Mouse (Mus musculus) limb, embryonic 14.5 days (tissue): Measurements from ENCODE around the gene Gm49384. TPM values are rescaled to one million over a fixed set of nuclear protein-coding genes. Genes with fewer than 3 reads are reported as not detected.

ENCODE experiments used
- ATAC-seq: fragments of 200-750 bp; cut with Nextera tagmentation; 2 replicates; pipeline ENCODE4 v1.8.0; 2017; ENCODE audit warnings: low read depth, moderate number of reproducible peaks, moderate TSS enrichment; ENCODE audit not compliant: low FRiP score
- DNase-seq: peaks from one replicate; pipeline ENCODE4 v3.0.0-alpha.2; 2015; ENCODE audit warnings: low spot score
- H3K27ac ChIP-seq: fragments of 300-500 bp; sonication (generic); replicated peaks from 2 replicates; pipeline ENCODE4 v1.5.1; 2014; ENCODE audit warnings: low read depth, mild to moderate bottlenecking, low read length, moderate library complexity, mixed read lengths
- H3K27me3 ChIP-seq: fragments of 300-500 bp; sonication (generic); 2 replicates; pipeline ENCODE4 v1.6.1; 2014; ENCODE audit warnings: low read length, mixed read lengths; ENCODE audit not compliant: control insufficient read depth, insufficient read depth
- H3K36me3 ChIP-seq: fragments of 300-500 bp; sonication (generic); 2 replicates; pipeline ENCODE4 v1.6.1; 2014; ENCODE audit warnings: mild to moderate bottlenecking, low read length, moderate library complexity, mixed read lengths; ENCODE audit not compliant: control insufficient read depth, insufficient read depth
- H3K4me1 ChIP-seq: fragments of 300-500 bp; sonication (generic); 2 replicates; pipeline ENCODE4 v1.6.1; 2014; ENCODE audit warnings: antibody characterized with exemption, low read length, mixed read lengths; ENCODE audit not compliant: control insufficient read depth, insufficient read depth
- H3K4me2 ChIP-seq: fragments of 300-500 bp; sonication (generic); replicated peaks from 2 replicates; pipeline ENCODE4 v1.6.1; 2014; ENCODE audit warnings: low read depth, mild to moderate bottlenecking, low read length, moderate library complexity; ENCODE audit not compliant: severe bottlenecking
- H3K4me3 ChIP-seq: fragments of 300-500 bp; sonication (generic); replicated peaks from 2 replicates; pipeline ENCODE4 v1.5.1; 2014; ENCODE audit warnings: low read length
- H3K9ac ChIP-seq: fragments of 300-500 bp; sonication (generic); 2 replicates; pipeline ENCODE4 v1.6.1; 2014; ENCODE audit warnings: mild to moderate bottlenecking, low read depth, low read length, moderate library complexity; ENCODE audit not compliant: severe bottlenecking
- H3K9me3 ChIP-seq: fragments of 300-500 bp; sonication (generic); 2 replicates; pipeline ENCODE4 v1.6.1; 2016; ENCODE audit warnings: low read length; ENCODE audit not compliant: control insufficient read depth
- POLR2A ChIP-seq: fragments of 200-500 bp; IDR thresholded peaks from 2 replicates; pipeline ENCODE4 v1.8.0; 2012; ENCODE audit warnings: inconsistent platforms, mild to moderate bottlenecking, moderate library complexity, borderline replicate concordance; ENCODE audit not compliant: insufficient read depth, insufficient read length; ENCODE audit errors: extremely low read depth
- WGBS: fragments of 180-500 bp; shearing (Covaris S2); extraction: QIAGEN DNeasy Blood & Tissue Kit; methylation state at CpG from one replicate; pipeline ENCODE4 v1.1.7; 2014; 5-methylcytosine and 5-hydroxymethylcytosine counted together
- polyA plus RNA-seq, 2 experiments: library from polyadenylated mRNA; depleted of rRNA in 1 of 2; stranded (reverse) in 1 of 2; unstranded in 1 of 2; fragments of >200 nt; fragmentation: Nextera tagmentation in 1 of 2; extraction: Ambion mirVana in 1 of 2; gene quantifications; 2 replicates each; pipeline versions ENCODE4 v1.2.1 to v1.2.3; 2012 to 2014

Gene Gm49384
- polyA plus RNA-seq, 2 experiments, result 10.0 to 19.3 TPM

GRCm38 (mm10) chr12:69220613-69221277, 16.7 kb upstream of the Gm49384 start:
- H3K36me3 ChIP-seq, result peaks cover 58% of the 10 kb centered on the region
- no peak overlapping the region for H3K4me3 ChIP-seq
- H3K27me3 ChIP-seq, result no peaks in the 10 kb centered on the region
- H3K9ac ChIP-seq, result no peak overlapping the region
- no peaks in the 10 kb centered on the region for H3K4me1 ChIP-seq
- WGBS, result 92% methylated on average over 19 of the region's 19 CpGs
- TF ChIP-seq POLR2A, result no peak
- no peak overlapping the region for H3K27ac ChIP-seq
- no peaks in the 10 kb centered on the region for H3K9me3 ChIP-seq
- DNase-seq (no peak), ATAC-seq (no peak)
- H3K4me2 ChIP-seq, result no peak overlapping the region

DNA sequence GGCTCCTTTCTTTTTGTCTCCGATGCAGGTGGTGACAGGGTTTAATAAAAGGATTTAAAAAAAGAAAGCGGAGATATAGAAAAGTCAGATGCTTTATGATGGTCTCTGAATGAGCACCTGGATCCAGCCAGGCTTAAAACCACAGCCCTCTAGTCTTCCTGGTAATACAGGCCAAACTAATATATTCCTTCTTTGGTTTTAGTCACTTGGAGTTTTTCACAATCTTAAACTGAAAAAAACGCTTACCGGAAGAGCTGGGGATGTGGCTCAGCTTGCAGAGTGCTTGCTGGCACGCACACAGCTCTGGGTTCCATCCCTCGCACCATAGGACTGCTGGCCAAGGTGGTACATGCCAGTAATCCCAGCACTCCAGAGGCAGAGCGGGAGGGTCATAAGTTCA, 12.5 kb upstream of the Gm49384 start:
- WGBS, result 95% methylated on average over 7 of the region's 7 CpGs
- Histone ChIP-seq H3K36me3 (peaks cover 76% of the 10 kb centered on the region), H3K9me3 (no peaks in the 10 kb centered on the region), H3K4me3 (no peak overlapping the region), H3K4me2 (no peak overlapping the region), H3K27me3 (no peaks in the 10 kb centered on the region), H3K9ac (no peak overlapping the region), H3K27ac (no peak overlapping the region), H3K4me1 (no peaks in the 10 kb centered on the region)
- no peak for DNase-seq
- no peak for ATAC-seq
- TF ChIP-seq POLR2A, result no peak

- no peak overlapping the region for H3K4me3 ChIP-seq
- H3K36me3 ChIP-seq, result peaks cover 67% of the 10 kb centered on the region
- no peaks in the 10 kb centered on the region for H3K9me3 ChIP-seq
- DNase-seq (no peak), ATAC-seq (no peak)
- no peak overlapping the region for H3K27ac ChIP-seq
- no peaks in the 10 kb centered on the region for H3K27me3 ChIP-seq
- WGBS, result 87% methylated on average over 3 of the region's 3 CpGs
- TF ChIP-seq POLR2A, result no peak
- no peaks in the 10 kb centered on the region for H3K4me1 ChIP-seq
- no peak overlapping the region for H3K9ac ChIP-seq
- no peak overlapping the region for H3K4me2 ChIP-seq
These were observed 11.1 kb upstream of the Gm49384 start for GRCm38 (mm10) chr12:69215000-69215785.

- TF ChIP-seq POLR2A, result no peak
- DNase-seq (no peak), ATAC-seq (no peak)
- Histone ChIP-seq H3K27me3 (no peaks in the 10 kb centered on the region), H3K36me3 (peaks cover 70% of the 10 kb centered on the region), H3K9me3 (no peaks in the 10 kb centered on the region), H3K4me1 (no peaks in the 10 kb centered on the region), H3K4me2 (no peak overlapping the region), H3K4me3 (no peak overlapping the region), H3K9ac (no peak overlapping the region), H3K27ac (no peak overlapping the region)
- whole genome bisulfite sequencing, result 92% methylated on average over 7 of the region's 7 CpGs
These were observed 10.3 kb upstream of the Gm49384 start for GRCm38 (mm10) chr12:69214393-69214792.

GRCm38 (mm10) chr12:69213186-69213777, 9.2 kb upstream of the Gm49384 start:
- no peaks in the 10 kb centered on the region for H3K27me3 ChIP-seq
- no peak for ATAC-seq
- no peak for DNase-seq
- H3K4me1 ChIP-seq, result no peaks in the 10 kb centered on the region
- H3K4me3 ChIP-seq, result no peak overlapping the region
- TF ChIP-seq POLR2A, result no peak
- H3K27ac ChIP-seq, result no peak overlapping the region
- H3K9ac ChIP-seq, result no peak overlapping the region
- no peak overlapping the region for H3K4me2 ChIP-seq
- no peaks in the 10 kb centered on the region for H3K9me3 ChIP-seq
- peaks cover 68% of the 10 kb centered on the region for H3K36me3 ChIP-seq
- WGBS, result 93% methylated on average over 13 of the region's 13 CpGs
